Mouse (Mus musculus) testis, adult 2 months (tissue): ENCODE data around the gene Gpr153.

ENCODE experiments used
- CTCF ChIP-seq: fragments of 200-500 bp; IDR thresholded peaks from 2 replicates; pipeline ENCODE4 v1.5.1; 2012; ENCODE audit warnings: low read depth, mild to moderate bottlenecking, inconsistent platforms, low read length, moderate library complexity; ENCODE audit not compliant: control insufficient read depth, insufficient read depth, insufficient replicate concordance
- POLR2A ChIP-seq: fragments of 200-500 bp; IDR thresholded peaks from 2 replicates; pipeline ENCODE4 v1.6.1; 2012; ENCODE audit warnings: low read depth, mild to moderate bottlenecking, inconsistent platforms, low read length, moderate library complexity; ENCODE audit not compliant: control insufficient read depth

- TF ChIP-seq CTCF (no peak), POLR2A (no peak)
Measured at GRCm38 (mm10) chr4:152232411-152232903, 41.6 kb upstream of the Gpr153 start.
